Mouse (Mus musculus): ENCODE measurements at regions not wholly inside any gene's neighbourhood (a gene's known extent, or its start where the extent isn't known, plus 50 kb on each side); places are given as distances from the start of the nearest gene placed in this dataset.

DNA sequence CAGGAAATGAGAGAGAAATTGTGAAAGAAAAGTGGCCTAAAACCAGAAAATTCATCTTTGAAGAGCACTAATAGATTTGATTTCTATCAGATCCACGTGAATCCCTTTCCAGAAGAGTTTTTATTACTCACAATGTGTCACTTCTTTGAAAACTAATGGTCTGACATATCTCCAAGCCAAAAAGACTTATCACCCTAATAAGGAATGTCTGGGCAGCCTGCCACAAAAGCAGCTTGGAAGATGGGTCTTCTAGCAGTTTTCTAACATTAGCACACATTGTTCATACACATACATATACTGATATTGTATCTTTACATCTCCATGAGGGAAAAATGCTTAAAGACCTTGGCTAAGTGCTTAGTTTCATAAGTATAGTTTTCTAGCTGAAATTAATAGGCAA lies 337.8 kb upstream of the Cd180 start:
- TF ChIP-seq CTCF (IDR thresholded peaks at IDR 0.05; ENCODE audit: low read depth) (no peak), EP300 (IDR thresholded peaks at IDR 0.05; ENCODE audit: low read depth) (no peak)

Data from liver, postnatal 0 days (tissue).